Mouse (Mus musculus): Measurements from ENCODE around the gene Adgra3.

Gene Adgra3

GRCm38 (mm10) chr5:49969660-49970059 is 89.1 kb downstream of the Adgra3 start:
- DNase-seq = no peak

GRCm38 (mm10) chr5:49967726-49968125 is 91.1 kb downstream of the Adgra3 start:
- no peak for DNase-seq

- DNase-seq = no peak
Observed at GRCm38 (mm10) chr5:49965810-49966209, 93.0 kb downstream of the Adgra3 start.

GRCm38 (mm10) chr5:49961478-49962431 is 97.1 kb downstream of the Adgra3 start:
- DNase-seq = no peak

GRCm38 (mm10) chr5:49936354-49936753 is 122.5 kb downstream of the Adgra3 start:
- DNase-seq = no peak

- no peak for DNase-seq
Observed at GRCm38 (mm10) chr5:49924712-49925111, 134.1 kb downstream of the Adgra3 start.

- DNase-seq = no peak
Observed at GRCm38 (mm10) chr5:49915695-49916106, 143.1 kb downstream of the Adgra3 start.

Measured in thymus, adult 18-20 months (tissue).